ENCODE assay signal across 13 mouse cellular contexts in genomic region chr1:92881982-92882381, GRCm38 (mm10).
"Had no signal": no experiment of that assay in that cellular context is flagged by ENCODE, and none has a peak within 500 bp of the region (broad histone marks: within the 10 kb centered on the region; RNA-seq: fewer than 3 reads in every experiment).

No protein-coding gene starts in this region.

- DNase-seq: gastrocnemius, postnatal 14 days; gastrocnemius, postnatal 36 days; heart, adult 11 months; heart, adult 2 months; heart, postnatal 14 days; heart, postnatal 36 days; kidney, adult 11 months; kidney, adult 2 months; kidney, adult 9 months; kidney, postnatal 14 days; layer of hippocampus, adult 9-11 months; layer of hippocampus, postnatal 36 days; left cerebral cortex, postnatal 4 days had no signal
